Mouse (Mus musculus) splenic B cell, adult 2 months (primary cell): ENCODE measurements at regions not wholly inside any gene's neighbourhood (a gene's known extent, or its start where the extent isn't known, plus 50 kb on each side); places are given as distances from the start of the nearest gene placed in this dataset.
A peak's percentile ranks its signal among the peaks of the same experiment; 100 is the strongest.

Experiments used
- DNase-seq: peaks from one replicate; pipeline ENCODE4 v3.0.0-alpha.2; 2011; ENCODE audit warnings: low read depth, low spot score
- H3K27me3 ChIP-seq: 2 replicates; pipeline ENCODE4 v1.6.1; 2012; ENCODE audit warnings: mild to moderate bottlenecking, low read length, moderate library complexity, mixed read lengths; ENCODE audit not compliant: control insufficient read depth, poor library complexity, insufficient read depth, severe bottlenecking
- H3K36me3 ChIP-seq: 2 replicates; pipeline ENCODE4 v1.6.1; 2012; ENCODE audit warnings: mild to moderate bottlenecking, low read length, moderate library complexity, mixed read lengths; ENCODE audit not compliant: control insufficient read depth, poor library complexity, insufficient read depth, severe bottlenecking

DNA sequence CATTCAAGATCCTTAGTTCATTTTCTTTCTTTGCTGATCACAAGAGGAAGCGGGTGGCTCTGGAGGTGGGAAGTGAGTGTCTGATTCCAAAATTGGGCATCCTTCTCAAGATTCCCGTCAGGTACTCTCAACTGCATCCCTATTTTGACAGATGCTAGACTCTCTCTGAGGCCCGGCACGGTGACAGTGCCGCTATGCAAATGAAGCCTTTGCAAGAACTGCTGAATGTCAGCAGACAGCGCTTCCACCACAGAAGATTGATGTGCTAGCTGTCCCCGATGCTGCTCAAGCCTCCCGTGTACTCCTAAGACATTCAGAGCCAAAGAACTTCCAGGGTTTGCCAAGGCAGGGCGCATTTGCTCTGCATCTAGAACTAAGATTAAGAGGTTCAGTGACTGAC, 50.9 kb upstream of the Cpne4 start:
- no peak for DNase-seq
- H3K36me3 ChIP-seq, result no peaks in the 10 kb centered on the region
- H3K27me3 ChIP-seq, result no peaks in the 10 kb centered on the region; the same call in 1 of the 2 replicates

DNA sequence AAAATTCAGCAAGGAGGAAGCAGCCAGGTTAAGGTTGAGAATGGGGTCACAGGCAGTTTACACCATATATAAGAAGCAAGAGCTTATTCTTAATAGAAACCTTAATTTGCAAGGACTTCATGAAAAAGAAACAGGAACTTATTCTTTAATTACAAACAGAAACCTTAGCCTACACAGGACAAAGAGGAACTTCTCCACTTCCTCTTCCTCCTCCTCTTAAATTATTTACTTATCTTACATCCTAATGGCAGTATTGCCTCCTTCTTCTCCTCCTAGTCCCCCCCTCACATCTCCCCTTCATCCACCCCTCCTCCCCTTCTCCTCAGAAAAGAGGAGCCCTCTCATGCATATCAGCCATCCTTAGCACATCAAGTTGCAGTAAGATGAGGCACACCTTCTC, 56.4 kb upstream of the Cpne4 start:
- Histone ChIP-seq H3K27me3 (no peaks in the 10 kb centered on the region), H3K36me3 (no peaks in the 10 kb centered on the region)
- no peak for DNase-seq

DNA sequence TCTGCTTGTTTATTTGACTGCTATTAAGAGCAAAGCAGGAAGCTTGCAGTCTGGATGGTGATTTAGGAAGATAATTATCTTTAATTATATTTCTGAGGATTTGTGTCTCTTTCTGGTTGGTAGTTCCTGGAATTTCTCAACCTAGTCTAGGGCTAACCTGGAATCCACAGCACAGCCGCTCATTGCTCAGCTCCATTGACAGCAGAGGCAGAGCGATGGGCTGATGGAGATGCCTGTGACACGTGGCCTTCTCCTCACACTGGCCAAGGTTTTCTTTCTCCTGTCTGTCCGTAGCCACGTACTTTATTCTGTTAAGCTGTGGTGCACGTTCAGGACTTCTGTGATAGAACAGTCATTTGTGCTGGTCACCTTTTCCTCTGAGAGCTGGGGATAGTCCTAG, 57.7 kb upstream of the Cpne4 start:
- no peak for DNase-seq
- H3K27me3 ChIP-seq, result no peaks in the 10 kb centered on the region
- H3K36me3 ChIP-seq, result no peaks in the 10 kb centered on the region

DNA sequence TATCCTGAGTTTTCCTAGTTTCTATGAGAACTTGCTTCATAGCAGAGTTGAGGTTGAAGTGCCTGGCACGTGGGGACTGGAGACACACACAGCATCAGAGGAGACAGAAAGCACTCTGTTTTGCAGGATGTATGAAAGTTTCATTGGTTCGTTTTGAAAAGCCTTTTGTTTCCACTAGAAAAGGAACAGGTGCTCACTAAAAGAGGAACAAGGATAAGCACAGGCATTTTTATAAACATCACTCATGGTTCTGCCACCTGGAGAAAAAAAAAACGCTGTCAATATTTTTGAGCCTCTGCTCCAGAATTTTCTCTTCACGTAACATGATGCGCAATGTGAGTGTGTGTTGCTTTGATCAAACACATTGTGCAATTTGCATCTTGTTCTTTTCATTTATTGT, 64.6 kb upstream of the Cpne4 start:
- Histone ChIP-seq H3K27me3 (no peaks in the 10 kb centered on the region), H3K36me3 (no peaks in the 10 kb centered on the region)
- no peak for DNase-seq

DNA sequence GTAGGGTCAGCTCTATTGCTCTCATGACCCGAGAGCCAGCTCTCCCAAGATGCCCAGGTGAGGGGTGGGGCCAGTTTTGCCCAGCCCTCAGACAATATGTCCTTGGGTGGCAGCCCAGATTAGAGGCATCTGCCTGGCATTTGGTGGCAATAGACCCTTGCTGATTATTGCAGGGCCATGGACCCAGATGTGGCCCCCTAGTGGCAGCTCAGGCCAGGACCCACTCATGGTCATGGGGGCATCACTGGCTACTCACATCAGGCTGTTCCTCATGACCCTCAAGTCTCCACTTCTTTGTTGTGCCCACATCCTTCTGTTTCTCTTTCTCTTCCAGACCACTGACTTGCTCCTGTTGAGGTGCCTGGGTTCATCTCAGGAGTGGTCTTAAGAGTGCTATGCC, 66.4 kb upstream of the Cpne4 start:
- H3K36me3 ChIP-seq, result no peaks in the 10 kb centered on the region
- no peak for DNase-seq
- H3K27me3 ChIP-seq, result no peaks in the 10 kb centered on the region

- no peak for DNase-seq
- Histone ChIP-seq H3K27me3 (no peaks in the 10 kb centered on the region), H3K36me3 (no peaks in the 10 kb centered on the region)
Observed at GRCm38 (mm10) chr9:104474831-104475230, 72.3 kb upstream of the Cpne4 start.

GRCm38 (mm10) chr9:104467238-104467637, 79.8 kb upstream of the Cpne4 start:
- Histone ChIP-seq H3K27me3 (no peaks in the 10 kb centered on the region), H3K36me3 (no peaks in the 10 kb centered on the region)
- no peak for DNase-seq

DNA sequence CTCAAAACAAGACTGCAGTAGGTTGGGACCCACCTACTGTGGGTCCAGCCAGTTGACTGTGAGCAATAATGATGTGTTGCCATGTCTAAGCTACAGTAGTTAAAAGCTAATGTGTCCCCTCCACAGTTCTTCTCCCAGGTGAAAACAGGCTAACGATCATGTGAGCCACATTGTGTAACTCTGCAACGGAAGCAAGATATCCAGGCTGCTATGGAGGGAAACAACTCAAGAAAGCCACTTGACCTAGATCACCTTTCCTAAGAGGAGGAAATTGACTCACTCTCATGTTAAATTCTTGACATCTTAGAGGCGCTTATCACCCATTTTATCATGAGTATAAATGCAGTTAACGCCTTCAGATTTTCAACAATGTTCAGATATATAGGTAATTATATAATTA, 83.4 kb upstream of the Cpne4 start:
- no peaks in the 10 kb centered on the region for H3K27me3 ChIP-seq
- H3K36me3 ChIP-seq, result no peaks in the 10 kb centered on the region
- DNase-seq, result no peak

- no peak for DNase-seq
- no peaks in the 10 kb centered on the region for H3K27me3 ChIP-seq
- no peaks in the 10 kb centered on the region for H3K36me3 ChIP-seq
Observed at GRCm38 (mm10) chr9:104460133-104460532, 87.0 kb upstream of the Cpne4 start.

- Histone ChIP-seq H3K27me3 (no peaks in the 10 kb centered on the region), H3K36me3 (no peaks in the 10 kb centered on the region)
- no peak for DNase-seq
Observed at GRCm38 (mm10) chr9:104457635-104458034, 89.5 kb upstream of the Cpne4 start.

DNA sequence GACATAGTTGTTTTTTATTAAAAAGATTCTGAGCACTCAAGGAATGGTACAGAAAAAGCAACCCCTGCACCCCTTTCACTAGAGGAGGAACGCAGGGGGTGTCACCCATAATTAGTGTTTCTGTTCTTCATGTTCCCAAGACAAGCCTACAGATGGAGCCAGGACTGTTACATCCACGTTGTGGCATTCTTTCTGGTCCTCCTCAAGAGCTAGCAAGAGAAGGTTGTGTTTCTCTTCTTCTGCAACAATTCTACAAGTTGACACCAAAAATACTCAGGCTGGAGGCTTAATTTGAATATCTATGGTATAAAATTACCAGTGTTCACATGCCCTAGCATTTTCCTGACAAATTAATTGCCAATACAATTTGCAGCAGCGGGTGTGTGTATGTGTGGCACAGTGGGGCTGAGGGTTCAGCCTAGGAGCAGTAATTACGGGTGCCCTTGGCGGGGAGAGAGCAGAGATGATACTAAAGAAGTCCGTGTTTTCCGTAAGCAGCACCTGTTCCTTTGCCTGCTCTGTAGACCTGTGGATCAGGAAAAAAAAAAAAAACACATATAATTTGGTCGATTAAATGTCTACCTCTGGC, 98.4 kb upstream of the Cpne4 start:
- no peaks in the 10 kb centered on the region for H3K27me3 ChIP-seq
- DNase-seq, result no peak
- H3K36me3 ChIP-seq, result no peaks in the 10 kb centered on the region

GRCm38 (mm10) chr9:104444906-104445305, 102.2 kb upstream of the Cpne4 start:
- H3K36me3 ChIP-seq, result no peaks in the 10 kb centered on the region

GRCm38 (mm10) chr9:104443236-104443635, 103.8 kb upstream of the Cpne4 start:
- DNase-seq, result no peak
- no peaks in the 10 kb centered on the region for H3K36me3 ChIP-seq

More at GRCm38 (mm10) chr9:104444906-104445305, 102.2 kb upstream of the Cpne4 start:
- DNase-seq, result peak; percentile 50
- no peaks in the 10 kb centered on the region for H3K27me3 ChIP-seq

GRCm38 (mm10) chr9:104413021-104413420, 75.5 kb upstream of the Acpp start:
- Histone ChIP-seq H3K27me3 (no peaks in the 10 kb centered on the region), H3K36me3 (no peaks in the 10 kb centered on the region)
- DNase-seq, result no peak

More at GRCm38 (mm10) chr9:104443236-104443635, 103.8 kb upstream of the Cpne4 start:
- no peaks in the 10 kb centered on the region for H3K27me3 ChIP-seq

DNA sequence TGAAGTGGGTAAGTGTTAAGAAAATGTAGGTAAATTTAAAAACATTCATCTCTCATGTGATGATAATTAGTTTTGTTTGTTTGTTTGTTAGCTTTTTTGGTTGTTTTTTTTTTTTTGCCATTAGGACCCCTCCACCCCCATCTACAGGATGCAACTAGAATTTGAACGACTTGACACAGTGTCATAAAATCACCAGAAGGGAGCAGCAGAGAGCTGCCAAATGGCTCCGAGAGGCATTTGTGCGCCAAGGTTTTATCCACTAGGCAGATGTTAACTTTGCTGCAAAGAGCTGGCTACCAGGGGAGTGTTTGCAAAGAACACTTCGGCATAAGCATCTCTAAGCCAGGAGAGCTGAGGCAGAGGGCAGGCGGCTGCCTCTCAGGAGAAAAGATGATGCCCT, 72.7 kb upstream of the Acpp start:
- Histone ChIP-seq H3K36me3 (no peaks in the 10 kb centered on the region), H3K27me3 (no peaks in the 10 kb centered on the region)
- peak; percentile 49 for DNase-seq

- no peaks in the 10 kb centered on the region for H3K36me3 ChIP-seq
- H3K27me3 ChIP-seq, result no peaks in the 10 kb centered on the region
- DNase-seq, result no peak
Observed at GRCm38 (mm10) chr9:104409381-104409780, 71.8 kb upstream of the Acpp start.
